Mouse (Mus musculus) liver, embryonic 14.5 days (tissue): ENCODE data around the gene Lamb1. TPM values are rescaled to one million over a fixed set of nuclear protein-coding genes. Genes with fewer than 3 reads are reported as not detected.

Source experiments
- ATAC-seq: fragments of 200-750 bp; cut with Nextera tagmentation; 2 replicates; pipeline ENCODE4 v1.8.0; 2017; ENCODE audit warnings: moderate number of reproducible peaks, mild to moderate bottlenecking, moderate library complexity; ENCODE audit not compliant: insufficient read depth
- DNase-seq, 3 experiments: peaks; one replicate each; pipeline ENCODE4 v3.0.0-alpha.2; 2012 to 2013; ENCODE audit warnings: low read depth in 3 of 3, low spot score in 3 of 3
- H3K27ac ChIP-seq: fragments of 300-500 bp; sonication (generic); 2 replicates; pipeline ENCODE4 v1.5.1; 2014; ENCODE audit warnings: moderate library complexity, mild to moderate bottlenecking, control low read depth, inconsistent platforms
- H3K27me3 ChIP-seq: fragments of 300-500 bp; sonication (generic); 2 replicates; pipeline ENCODE4 v1.6.1; 2014; ENCODE audit warnings: mild to moderate bottlenecking, low read length, moderate library complexity; ENCODE audit not compliant: control insufficient read depth, insufficient read depth
- H3K36me3 ChIP-seq: fragments of 300-500 bp; sonication (generic); replicated peaks from 2 replicates; pipeline ENCODE4 v1.6.1; 2014; ENCODE audit warnings: low read depth; ENCODE audit not compliant: control insufficient read depth, insufficient read depth
- H3K4me1 ChIP-seq, 2 experiments: fragments of 200-500 bp in 1 of 2; fragments of 300-500 bp in 1 of 2; sonication (generic) in 1 of 2; replicated peaks; 2 replicates each; pipeline ENCODE4 v1.6.1; 2012 to 2014; ENCODE audit warnings: antibody characterized with exemption in 1 of 2, inconsistent platforms in 1 of 2, low read length in 1 of 2; ENCODE audit not compliant: control insufficient read depth in 2 of 2, insufficient read depth in 2 of 2
- H3K4me2 ChIP-seq: fragments of 300-500 bp; sonication (generic); 2 replicates; pipeline ENCODE4 v1.6.1; 2014; ENCODE audit warnings: low read depth, mild to moderate bottlenecking, control low read depth, moderate library complexity
- H3K4me3 ChIP-seq, 2 experiments: fragments of 200-500 bp in 1 of 2; fragments of 300-500 bp in 1 of 2; sonication (generic) in 1 of 2; 2 replicates each; pipeline ENCODE4 v1.5.1; 2012 to 2014; ENCODE audit warnings: low read depth in 2 of 2, low read length in 2 of 2, mild to moderate bottlenecking in 2 of 2, control low read depth in 1 of 2, inconsistent platforms in 1 of 2, moderate library complexity in 1 of 2; ENCODE audit not compliant: insufficient read depth in 1 of 2
- H3K9ac ChIP-seq: fragments of 300-500 bp; sonication (generic); replicated peaks from 2 replicates; pipeline ENCODE4 v1.6.1; 2014; ENCODE audit warnings: mild to moderate bottlenecking, control low read depth, moderate library complexity
- H3K9me3 ChIP-seq: fragments of 300-500 bp; sonication (generic); 2 replicates; pipeline ENCODE4 v1.6.1; 2016; ENCODE audit warnings: low read length, mixed read lengths; ENCODE audit not compliant: control insufficient read depth
- CTCF ChIP-seq: IDR thresholded peaks from 2 replicates; pipeline ENCODE4 v1.5.1; 2016; ENCODE audit warnings: antibody characterized with exemption, low read depth, control low read depth
- EP300 ChIP-seq: IDR thresholded peaks from 2 replicates; pipeline ENCODE4 v1.6.1; 2016; ENCODE audit warnings: antibody characterized with exemption, low read depth
- WGBS: fragments of 180-500 bp; shearing (Covaris S2); extraction: QIAGEN DNeasy Blood & Tissue Kit; methylation state at CpG from one replicate; pipeline ENCODE4 v1.1.7; 2014; ENCODE audit not compliant: insufficient replicate concordance; 5-methylcytosine and 5-hydroxymethylcytosine counted together
- polyA plus RNA-seq, 2 experiments: library from polyadenylated mRNA; depleted of rRNA in 1 of 2; stranded (reverse) in 1 of 2; unstranded in 1 of 2; fragments of >200 nt; fragmentation: Nextera tagmentation in 1 of 2; extraction: Ambion mirVana in 1 of 2; gene quantifications; 2 replicates each; pipeline versions ENCODE4 v1.2.1 to v1.2.3; 2012 to 2014

The Lamb1 gene
- polyA plus RNA-seq, 2 experiments: 1.9 to 2.6 TPM

- Histone ChIP-seq H3K36me3 (no peaks in the 10 kb centered on the region), H3K4me2 (no peak overlapping the region), H3K9me3 (no peaks in the 10 kb centered on the region), H3K4me1 (no peaks in the 10 kb centered on the region), H3K4me3 (no peak overlapping the region), H3K9ac (no peak overlapping the region), H3K27ac (no peak overlapping the region), H3K27me3 (no peaks in the 10 kb centered on the region)
- TF ChIP-seq EP300 (no peak), CTCF (no peak)
- DNase-seq (no peak), ATAC-seq (no peak)
- WGBS: 77% methylated on average over 6 of the region's 6 CpGs
Observed at GRCm38 (mm10) chr12:31235018-31235417, 30.0 kb upstream of the Lamb1 start.

GRCm38 (mm10) chr12:31236861-31237595 is 28.0 kb upstream of the Lamb1 start:
- TF ChIP-seq EP300 (no peak), CTCF (no peak)
- Histone ChIP-seq H3K4me3 (no peak overlapping the region), H3K4me1 (no peaks in the 10 kb centered on the region), H3K9ac (no peak overlapping the region), H3K27me3 (no peaks in the 10 kb centered on the region), H3K36me3 (no peaks in the 10 kb centered on the region), H3K4me2 (no peak overlapping the region), H3K27ac (no peak overlapping the region), H3K9me3 (no peaks in the 10 kb centered on the region)
- no peak for ATAC-seq
- DNase-seq: no peak
- 60% methylated on average over 12 of the region's 12 CpGs for WGBS

GRCm38 (mm10) chr12:31239031-31239583 is 25.9 kb upstream of the Lamb1 start:
- no peak for ATAC-seq
- DNase-seq: no peak
- Histone ChIP-seq H3K27me3 (no peaks in the 10 kb centered on the region), H3K4me3 (no peak overlapping the region), H3K4me1 (no peaks in the 10 kb centered on the region), H3K27ac (no peak overlapping the region), H3K4me2 (no peak overlapping the region), H3K9me3 (no peaks in the 10 kb centered on the region), H3K9ac (no peak overlapping the region), H3K36me3 (no peaks in the 10 kb centered on the region)
- WGBS: 52% methylated on average over 3 of the region's 3 CpGs
- TF ChIP-seq CTCF (no peak), EP300 (no peak)

- 46% methylated on average over 4 of the region's 4 CpGs for WGBS
- H3K4me3 ChIP-seq: no peak overlapping the region
- no peak overlapping the region for H3K4me2 ChIP-seq
- DNase-seq (no peak), ATAC-seq (no peak)
- no peaks in the 10 kb centered on the region for H3K27me3 ChIP-seq
- no peak overlapping the region for H3K9ac ChIP-seq
- no peaks in the 10 kb centered on the region for H3K9me3 ChIP-seq
- TF ChIP-seq EP300: no peak
- no peak for TF ChIP-seq CTCF
- H3K36me3 ChIP-seq: no peaks in the 10 kb centered on the region
- H3K27ac ChIP-seq: no peak overlapping the region
- no peaks in the 10 kb centered on the region for H3K4me1 ChIP-seq
Observed at GRCm38 (mm10) chr12:31239798-31240197, 25.2 kb upstream of the Lamb1 start.

- TF ChIP-seq CTCF (no peak), EP300 (no peak)
- H3K9me3 ChIP-seq: no peaks in the 10 kb centered on the region
- H3K36me3 ChIP-seq: no peaks in the 10 kb centered on the region
- H3K9ac ChIP-seq: no peak within 1 kb of the TSS
- WGBS: 68% methylated on average over 5 of the region's 5 CpGs
- no peaks in the 10 kb centered on the region for H3K4me1 ChIP-seq
- H3K27ac ChIP-seq: no peak within 1 kb of the TSS
- ATAC-seq: no peak
- DNase-seq: no peak
- no peaks in the 10 kb centered on the region for H3K27me3 ChIP-seq
- H3K4me3 ChIP-seq: no peak within 1 kb of the TSS
- H3K4me2 ChIP-seq: no peak within 1 kb of the TSS
Observed at GRCm38 (mm10) chr12:31240470-31240869, 24.6 kb upstream of the Lamb1 start, which contains the start of gene Gm6993. Gm6993 (plus strand) TSS chr12:31240770.
